Comparison of ENCODE assay signal across 29 mouse cellular contexts in genomic region chr4:107881631-107882030, GRCm38 (mm10).
"Had no signal": no experiment of that assay in that cellular context is flagged by ENCODE, and none has a peak within 500 bp of the region (broad histone marks: within the 10 kb centered on the region; RNA-seq: fewer than 3 reads in every experiment).

No protein-coding gene starts in this region.

- DNase-seq: left cerebral cortex, postnatal 4 days; liver; liver, embryonic 13.5 days; liver, postnatal 0 days; lung, adult 18-20 months; lung, adult 2 months; lung, embryonic 14.5 days; lung, postnatal 10 days; lung, postnatal 14 days; lung, postnatal 36 days; lung, postnatal 4 days; midbrain, embryonic 14.5 days had no signal

- ATAC-seq: liver, embryonic 12.5 days; liver, postnatal 0 days; lung, postnatal 0 days; midbrain, embryonic 13.5 days; midbrain, embryonic 15.5 days; midbrain, embryonic 16.5 days had no signal

- H3K27me3 ChIP-seq: limb, embryonic 12.5 days; limb, embryonic 13.5 days; limb, embryonic 15.5 days; liver, embryonic 12.5 days; liver, embryonic 13.5 days; liver, embryonic 15.5 days; lung, embryonic 15.5 days; megakaryocyte, embryonic 14.5 days; midbrain, embryonic 12.5 days; midbrain, embryonic 13.5 days; midbrain, embryonic 15.5 days; neural tube, embryonic 12.5 days had no signal

- H3K4me3 ChIP-seq: limb, embryonic 10.5 days; limb, embryonic 12.5 days; limb, embryonic 13.5 days; limb, embryonic 15.5 days; megakaryocyte, embryonic 14.5 days; midbrain, embryonic 12.5 days; midbrain, embryonic 13.5 days; midbrain, embryonic 15.5 days; neural tube, embryonic 12.5 days had no signal

- H3K27ac ChIP-seq: limb, embryonic 10.5 days; limb, embryonic 12.5 days; limb, embryonic 13.5 days; limb, embryonic 15.5 days; liver, embryonic 12.5 days; liver, embryonic 13.5 days; liver, embryonic 14.5 days; liver, embryonic 15.5 days; lung, embryonic 15.5 days; macrophage; midbrain, embryonic 10.5 days; midbrain, embryonic 12.5 days; midbrain, embryonic 13.5 days; midbrain, embryonic 15.5 days; neural tube, embryonic 12.5 days had no signal

- H3K9me3 ChIP-seq: limb, embryonic 10.5 days; limb, embryonic 12.5 days; limb, embryonic 13.5 days; limb, embryonic 15.5 days; liver, embryonic 12.5 days; liver, embryonic 13.5 days; liver, embryonic 15.5 days; lung, embryonic 15.5 days; megakaryocyte, embryonic 14.5 days; midbrain, embryonic 10.5 days; midbrain, embryonic 12.5 days; midbrain, embryonic 13.5 days; midbrain, embryonic 15.5 days; neural tube, embryonic 12.5 days had no signal

- H3K9ac ChIP-seq: limb, embryonic 12.5 days; limb, embryonic 13.5 days; limb, embryonic 15.5 days; liver, embryonic 14.5 days; liver, embryonic 15.5 days; liver, postnatal 0 days; lung, embryonic 14.5 days; lung, embryonic 15.5 days; midbrain, embryonic 12.5 days; midbrain, embryonic 13.5 days; midbrain, embryonic 15.5 days; neural tube, embryonic 12.5 days had no signal

- H3K4me2 ChIP-seq: limb, embryonic 15.5 days; lung, embryonic 14.5 days had no signal
